11 mouse cellular contexts compared by ENCODE assay signal in genomic region chr10:7111462-7112000, GRCm38 (mm10). TPM values are rescaled to one million over a fixed set of nuclear protein-coding genes. Genes with fewer than 3 reads are reported as not detected.
DNase-seq lines count a peak whose midpoint lies in the region; ATAC-seq lines count a peak whose summit lies in the region.
"Had no signal": no experiment of that assay in that cellular context is flagged by ENCODE, and none has a peak within 500 bp of the region (broad histone marks: within the 10 kb centered on the region; RNA-seq: fewer than 3 reads in every experiment).

No protein-coding gene starts in this region.

- H3K27ac ChIP-seq in heart, embryonic 11.5 days (ENCODE audit: low read depth, low read length): no peak overlapping the region
- H3K27ac ChIP-seq in embryonic facial prominence, embryonic 15.5 days (replicated peaks): no peak overlapping the region
- H3K27ac ChIP-seq in liver, embryonic 11.5 days (ENCODE audit: low read depth, low read length): no peak overlapping the region
- H3K27ac ChIP-seq in midbrain, embryonic 14.5 days (replicated peaks; ENCODE audit: low read depth, low read length): no peak overlapping the region

- no peak overlapping the region for H3K4me2 ChIP-seq in heart, embryonic 11.5 days
- no peak overlapping the region for H3K4me2 ChIP-seq in embryonic facial prominence, embryonic 15.5 days (replicated peaks)
- H3K4me2 ChIP-seq in liver, embryonic 11.5 days: no peak overlapping the region
- H3K4me2 ChIP-seq in midbrain, embryonic 14.5 days (ENCODE audit: low read length): no peak overlapping the region

- H3K27me3 ChIP-seq in heart, embryonic 11.5 days (ENCODE audit: control insufficient read depth, insufficient read depth, low read length): no peaks in the 10 kb centered on the region
- no peaks in the 10 kb centered on the region for H3K27me3 ChIP-seq in embryonic facial prominence, embryonic 15.5 days
- no peaks in the 10 kb centered on the region for H3K27me3 ChIP-seq in liver, embryonic 11.5 days (replicated peaks; ENCODE audit: control insufficient read depth, insufficient read depth, low read length)
- no peaks in the 10 kb centered on the region for H3K27me3 ChIP-seq in midbrain, embryonic 14.5 days (ENCODE audit: control insufficient read depth, insufficient read depth, low read length)

- no peak overlapping the region for H3K9ac ChIP-seq in heart, embryonic 11.5 days (ENCODE audit: low read depth, low read length)
- no peak overlapping the region for H3K9ac ChIP-seq in embryonic facial prominence, embryonic 15.5 days
- H3K9ac ChIP-seq in liver, embryonic 11.5 days (ENCODE audit: low read depth, low read length): no peak overlapping the region
- H3K9ac ChIP-seq in midbrain, embryonic 14.5 days (replicated peaks; ENCODE audit: low read length): no peak overlapping the region

- ATAC-seq in heart, embryonic 11.5 days (replicated peaks; ENCODE audit: insufficient number of reproducible peaks, low FRiP score, low TSS enrichment): no peak
- peak; percentile 19; the same call in 1 of the 2 replicates for ATAC-seq in embryonic facial prominence, embryonic 15.5 days (ENCODE audit: insufficient number of reproducible peaks, low FRiP score, low TSS enrichment, low read depth)
- no peak for ATAC-seq in liver, embryonic 11.5 days (replicated peaks; ENCODE audit: low FRiP score)
- ATAC-seq in midbrain, embryonic 14.5 days (ENCODE audit: low FRiP score, low TSS enrichment): no peak

- 73% methylated on average over 6 of the region's 6 CpGs for WGBS in heart, embryonic 11.5 days (ENCODE audit: insufficient replicate concordance)
- 71% methylated on average over 6 of the region's 6 CpGs for WGBS in embryonic facial prominence, embryonic 15.5 days
- WGBS in liver, embryonic 11.5 days: 81% methylated on average over 6 of the region's 6 CpGs
- WGBS in midbrain, embryonic 14.5 days: 84% methylated on average over 6 of the region's 6 CpGs

- DNase-seq in heart, adult 8-10 months (ENCODE audit: low spot score): peak; percentile 52
- peak; percentile 41 for DNase-seq in testis, postnatal 14 days (ENCODE audit: low spot score)
- no peak for DNase-seq in testis, postnatal 10 days (ENCODE audit: low spot score)
- peak; percentile 57 for DNase-seq in skeletal muscle tissue, adult 2 months (ENCODE audit: low read depth, low spot score)
- no peak for DNase-seq in liver, embryonic 11.5 days (ENCODE audit: low spot score)
- no peak for DNase-seq in midbrain, embryonic 14.5 days
- DNase-seq: lung, adult 2 months had no signal

- H3K4me3 ChIP-seq in heart, embryonic 11.5 days (ENCODE audit: low read depth, low read length): no peak overlapping the region
- H3K4me3 ChIP-seq in embryonic facial prominence, embryonic 15.5 days (replicated peaks): no peak overlapping the region
- H3K4me3 ChIP-seq in liver, embryonic 11.5 days (ENCODE audit: low read depth, low read length): no peak overlapping the region
- no peak overlapping the region for H3K4me3 ChIP-seq in midbrain, embryonic 14.5 days (replicated peaks; ENCODE audit: low read depth, low read length)
- H3K4me3 ChIP-seq: erythroblast, embryonic 14.5 days had no signal

- H3K36me3 ChIP-seq in heart, embryonic 11.5 days (ENCODE audit: control insufficient read depth, insufficient read depth, low read length): no peaks in the 10 kb centered on the region
- H3K36me3 ChIP-seq in embryonic facial prominence, embryonic 15.5 days: no peaks in the 10 kb centered on the region
- H3K36me3 ChIP-seq in liver, embryonic 11.5 days (ENCODE audit: control insufficient read depth, insufficient read depth, low read length): no peaks in the 10 kb centered on the region
- no peaks in the 10 kb centered on the region for H3K36me3 ChIP-seq in midbrain, embryonic 14.5 days (ENCODE audit: control insufficient read depth, insufficient read depth, low read length)
- H3K36me3 ChIP-seq: G1E had no signal

- H3K9me3 ChIP-seq in heart, embryonic 11.5 days (replicated peaks; ENCODE audit: control insufficient read depth, low read length): peaks cover 2% of the 10 kb centered on the region; the same call in 1 of the 2 replicates
- no peaks in the 10 kb centered on the region for H3K9me3 ChIP-seq in embryonic facial prominence, embryonic 15.5 days (replicated peaks)
- H3K9me3 ChIP-seq in liver, embryonic 11.5 days (ENCODE audit: control insufficient read depth, low read length): no peaks in the 10 kb centered on the region
- H3K9me3 ChIP-seq in midbrain, embryonic 14.5 days (ENCODE audit: control insufficient read depth, low read length): no peaks in the 10 kb centered on the region
- H3K9me3 ChIP-seq: G1E had no signal

- no peaks in the 10 kb centered on the region for H3K4me1 ChIP-seq in heart, embryonic 11.5 days (ENCODE audit: control insufficient read depth, insufficient read depth, low read length)
- no peaks in the 10 kb centered on the region for H3K4me1 ChIP-seq in embryonic facial prominence, embryonic 15.5 days
- H3K4me1 ChIP-seq in liver, embryonic 11.5 days (replicated peaks; ENCODE audit: control insufficient read depth, insufficient read depth, low read length): no peaks in the 10 kb centered on the region
- no peaks in the 10 kb centered on the region for H3K4me1 ChIP-seq in midbrain, embryonic 14.5 days (ENCODE audit: control insufficient read depth, insufficient read depth, low read length)

RNA-seq across cellular contexts. Expression of gene Ipcef1, which starts 59.3 kb away (rescaled TPM):
- total RNA-seq in heart, adult 8-10 months (2022): under 1 TPM in 3 of 4 experiments, not detected in 1; 0.16 to 0.46 (median 0.33) TPM
- polyA plus RNA-seq in heart, embryonic 11.5 days (2014; fragmentation: Nextera tagmentation; extraction: Ambion mirVana): 0.09 TPM in 1 of 2 replicates, not detected in the other
- polyA plus RNA-seq in embryonic facial prominence, embryonic 15.5 days (2015; fragmentation: Nextera tagmentation; extraction: Ambion mirVana): 0.14 and 0.28 TPM in 2 replicates
- polyA plus RNA-seq in liver, embryonic 11.5 days (2014; fragmentation: Nextera tagmentation; extraction: Ambion mirVana): 0.47 and 0.53 TPM in 2 replicates
- 1.0 and 1.1 TPM in 2 replicates for polyA plus RNA-seq in midbrain, embryonic 14.5 days (2014; fragmentation: Nextera tagmentation; extraction: Ambion mirVana)
- polyA plus RNA-seq: G1E had no signal

Comparison
In these comparisons a context has a peak if more than half of its experiments do, and no peak if none do; other contexts are left out.
1. DNase-seq: peak in heart, adult 8-10 months (single experiment), testis, postnatal 14 days (single experiment) and skeletal muscle tissue, adult 2 months (single experiment); none in testis, postnatal 10 days (single experiment), liver, embryonic 11.5 days (single experiment) and midbrain, embryonic 14.5 days (single experiment).